Mouse (Mus musculus) intestine, embryonic 14.5 days (tissue): ENCODE data around the gene Def6. TPM values are rescaled to one million over a fixed set of nuclear protein-coding genes. Genes with fewer than 3 reads are reported as not detected.
"Not testable (repeated sequence)": the region's sequence is repeated elsewhere in the genome, so short reads cannot be mapped to it uniquely, and the experiment has no call there.

Experiments
- ATAC-seq: fragments of 200-750 bp; cut with Nextera tagmentation; replicated peaks from 2 replicates; pipeline ENCODE4 v1.8.0; 2017; ENCODE audit warnings: low read depth, moderate number of reproducible peaks, moderate TSS enrichment, moderate library complexity; ENCODE audit not compliant: low FRiP score, low TSS enrichment
- DNase-seq: peaks from one replicate; pipeline ENCODE4 v3.0.0-alpha.2; 2018; ENCODE audit warnings: low spot score
- H3K27ac ChIP-seq: fragments of 300-500 bp; sonication (generic); 2 replicates; pipeline ENCODE4 v1.5.1; 2014; ENCODE audit warnings: low read depth, mild to moderate bottlenecking, control low read depth
- H3K27me3 ChIP-seq: fragments of 300-500 bp; sonication (generic); replicated peaks from 2 replicates; pipeline ENCODE4 v1.6.1; 2014; ENCODE audit warnings: low read length, control low read depth; ENCODE audit not compliant: control insufficient read depth, insufficient read depth
- H3K36me3 ChIP-seq: fragments of 300-500 bp; sonication (generic); 2 replicates; pipeline ENCODE4 v1.6.1; 2014; ENCODE audit warnings: low read length, control low read depth; ENCODE audit not compliant: control insufficient read depth, insufficient read depth
- H3K4me1 ChIP-seq: fragments of 300-500 bp; sonication (generic); replicated peaks from 2 replicates; pipeline ENCODE4 v1.6.1; 2014; ENCODE audit warnings: low read length, control low read depth, mixed read lengths; ENCODE audit not compliant: control insufficient read depth, insufficient read depth
- H3K4me2 ChIP-seq: fragments of 300-500 bp; sonication (generic); 2 replicates; pipeline ENCODE4 v1.6.1; 2014; ENCODE audit warnings: low read length
- H3K4me3 ChIP-seq: fragments of 300-500 bp; sonication (generic); 2 replicates; pipeline ENCODE4 v1.5.1; 2014; ENCODE audit warnings: low read depth, low read length, control low read depth, mixed read lengths
- H3K9ac ChIP-seq: fragments of 300-500 bp; sonication (generic); 2 replicates; pipeline ENCODE4 v1.6.1; 2014; ENCODE audit warnings: mild to moderate bottlenecking, low read length
- H3K9me3 ChIP-seq: fragments of 300-500 bp; sonication (generic); 2 replicates; pipeline ENCODE4 v1.6.1; 2016; ENCODE audit warnings: low read length, control low read depth; ENCODE audit not compliant: control insufficient read depth
- WGBS: fragments of 180-500 bp; shearing (Covaris S2); extraction: QIAGEN DNeasy Blood & Tissue Kit; methylation state at CpG from one replicate; pipeline ENCODE4 v1.1.7; 2014; 5-methylcytosine and 5-hydroxymethylcytosine counted together
- polyA plus RNA-seq: library from polyadenylated mRNA; unstranded; fragments of >200 nt; fragmentation: Nextera tagmentation; extraction: Ambion mirVana; gene quantifications from 2 replicates; pipeline ENCODE4 v1.2.1, GENCODE M21; 2014

The Def6 gene
- polyA plus RNA-seq, 1 experiment from 2014 or later: 1.9 TPM

DNA sequence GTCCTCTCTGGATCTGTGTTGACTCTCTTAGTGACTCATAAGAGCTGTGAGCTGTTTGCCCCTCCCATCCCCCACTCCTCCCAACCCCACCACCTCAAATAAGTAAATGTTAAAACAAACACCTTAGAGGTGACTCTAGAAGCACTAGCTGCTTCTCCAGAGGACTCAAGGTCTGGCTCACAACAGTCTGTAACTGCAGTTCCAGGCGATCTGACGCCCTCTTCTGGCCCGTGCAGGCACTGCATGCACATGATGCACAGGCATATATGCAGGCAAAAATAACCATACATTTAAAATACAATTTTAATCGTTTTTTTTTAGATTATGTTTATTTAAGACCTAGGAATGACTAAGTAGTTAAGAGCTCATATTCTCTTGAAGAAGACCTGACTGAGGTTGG lies 5.7 kb downstream of the Def6 start:
- no peak for DNase-seq
- WGBS: 30% methylated on average over 4 of the region's 4 CpGs

DNA sequence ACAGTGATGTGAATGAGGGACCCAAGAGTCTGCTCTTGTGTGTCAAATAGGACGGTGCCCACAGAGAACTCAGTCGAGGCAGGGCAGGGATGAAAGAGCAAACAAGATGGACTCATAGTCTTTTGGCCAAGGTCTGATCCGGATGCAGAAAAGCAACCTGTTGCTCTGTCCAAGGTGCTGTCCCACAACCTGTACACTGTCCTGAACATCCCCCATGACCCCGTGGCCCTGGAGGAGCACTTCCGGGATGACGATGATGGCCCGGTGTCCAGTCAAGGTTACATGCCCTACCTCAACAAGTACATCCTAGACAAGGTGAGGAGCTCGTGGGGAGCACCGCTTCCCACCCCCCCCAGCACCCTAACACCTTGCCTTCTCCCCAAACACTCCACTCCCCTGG lies 9.2 kb downstream of the Def6 start:
- 86% methylated on average over 9 of the region's 9 CpGs for WGBS
- DNase-seq: no peak
- ATAC-seq: no peak
- peaks cover 5% of the 10 kb centered on the region; the same call in 1 of the 2 replicates for H3K4me1 ChIP-seq
- no peak overlapping the region for H3K9ac ChIP-seq
- no peaks in the 10 kb centered on the region for H3K9me3 ChIP-seq
- no peaks in the 10 kb centered on the region for H3K27me3 ChIP-seq
- H3K36me3 ChIP-seq: no peaks in the 10 kb centered on the region
- H3K4me2 ChIP-seq: no peak overlapping the region
- no peak overlapping the region for H3K27ac ChIP-seq
- no peak overlapping the region for H3K4me3 ChIP-seq

More for the DNA sequence above, 5.7 kb downstream of the Def6 start:
- H3K27ac ChIP-seq: no peak overlapping the region
- H3K27me3 ChIP-seq: no peaks in the 10 kb centered on the region
- no peak overlapping the region for H3K4me3 ChIP-seq
- H3K4me2 ChIP-seq: no peak overlapping the region
- H3K9ac ChIP-seq: no peak overlapping the region
- peaks cover 5% of the 10 kb centered on the region; the same call in 1 of the 2 replicates for H3K4me1 ChIP-seq
- no peak for ATAC-seq
- no peaks in the 10 kb centered on the region for H3K36me3 ChIP-seq
- no peaks in the 10 kb centered on the region for H3K9me3 ChIP-seq

DNA sequence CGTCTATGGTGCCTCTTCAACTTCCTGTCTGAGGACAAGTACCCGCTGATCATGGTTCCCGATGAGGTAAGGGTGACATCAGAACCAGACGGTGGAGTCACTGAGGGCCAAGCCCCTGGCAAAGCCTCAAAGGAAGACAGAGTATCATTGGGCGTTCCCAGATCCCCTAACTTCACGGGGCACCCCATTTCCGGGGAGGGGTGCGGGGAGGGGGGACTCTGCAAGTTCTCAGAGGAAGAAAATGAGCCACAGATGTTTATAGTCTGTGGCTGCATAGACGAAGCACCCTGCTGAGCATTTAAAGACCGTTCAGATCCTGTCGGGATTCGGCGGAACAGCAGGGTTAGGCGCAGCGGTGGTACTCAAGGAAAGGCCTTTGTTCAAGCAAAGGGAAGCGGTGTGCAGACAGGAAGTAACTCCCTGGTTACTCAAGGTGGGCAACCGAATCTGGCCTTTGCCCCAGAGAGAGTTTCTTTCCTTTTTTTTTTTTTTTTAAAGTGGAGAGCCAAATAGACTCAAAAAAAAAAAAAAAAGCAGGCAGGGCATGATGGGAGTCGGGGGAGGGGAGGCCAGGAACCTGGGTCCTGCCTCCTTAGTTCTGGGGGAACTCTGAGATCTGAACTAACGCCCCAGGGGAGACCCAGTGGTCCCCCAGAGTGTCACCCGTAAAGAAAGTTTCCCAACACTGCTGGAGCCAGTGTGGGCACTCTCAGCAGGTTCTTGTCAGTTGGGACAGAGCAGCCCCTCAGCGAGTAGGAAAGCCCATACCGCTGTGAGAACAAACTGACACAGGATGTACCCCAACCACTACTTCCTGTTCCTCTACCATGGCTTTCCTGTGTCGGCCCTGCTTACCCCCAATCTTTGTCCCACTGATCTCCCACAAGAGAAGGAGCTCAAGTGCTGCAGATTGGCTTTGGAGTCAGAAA lies 10.4 kb downstream of the Def6 start:
- DNase-seq (no peak), ATAC-seq (no peak)
- H3K9me3 ChIP-seq: no peaks in the 10 kb centered on the region
- H3K4me3 ChIP-seq: no peak overlapping the region
- no peaks in the 10 kb centered on the region for H3K36me3 ChIP-seq
- H3K27me3 ChIP-seq: no peaks in the 10 kb centered on the region
- no peak overlapping the region for H3K9ac ChIP-seq
- WGBS: 27% methylated on average over 23 of the region's 23 CpGs
- peak overlapping the region; percentile 33 for H3K4me2 ChIP-seq
- no peak overlapping the region; the same call in 1 of the 2 replicates for H3K27ac ChIP-seq
- H3K4me1 ChIP-seq: peaks cover 7% of the 10 kb centered on the region

DNA sequence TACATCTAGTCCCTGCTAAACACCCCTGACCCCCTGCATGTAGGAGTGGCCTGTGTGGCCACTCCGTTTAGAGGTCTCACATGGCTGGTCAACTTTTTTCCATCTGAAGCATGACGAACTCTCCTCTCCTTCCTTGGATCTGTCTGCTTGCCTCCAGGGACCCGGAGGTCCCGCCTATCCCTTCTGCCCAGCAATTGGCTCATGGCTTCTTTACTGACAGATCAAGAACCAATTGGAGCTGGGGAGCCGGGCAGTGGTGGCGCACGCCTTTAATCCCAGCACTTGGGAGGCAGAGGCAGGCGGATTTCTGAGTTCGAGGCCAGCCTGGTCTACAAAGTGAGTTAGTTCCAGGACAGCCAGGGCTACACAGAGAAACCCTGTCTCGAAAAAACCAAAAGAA lies 14.9 kb downstream of the Def6 start:
- H3K27ac ChIP-seq, H3K4me3 ChIP-seq, H3K36me3 ChIP-seq, H3K9ac ChIP-seq, H3K4me2 ChIP-seq, DNase-seq, H3K27me3 ChIP-seq, H3K9me3 ChIP-seq, ATAC-seq: not testable (repeated sequence)
- WGBS: 92% methylated on average over 10 of the region's 10 CpGs
- H3K4me1 ChIP-seq: peaks cover 11% of the 10 kb centered on the region

DNA sequence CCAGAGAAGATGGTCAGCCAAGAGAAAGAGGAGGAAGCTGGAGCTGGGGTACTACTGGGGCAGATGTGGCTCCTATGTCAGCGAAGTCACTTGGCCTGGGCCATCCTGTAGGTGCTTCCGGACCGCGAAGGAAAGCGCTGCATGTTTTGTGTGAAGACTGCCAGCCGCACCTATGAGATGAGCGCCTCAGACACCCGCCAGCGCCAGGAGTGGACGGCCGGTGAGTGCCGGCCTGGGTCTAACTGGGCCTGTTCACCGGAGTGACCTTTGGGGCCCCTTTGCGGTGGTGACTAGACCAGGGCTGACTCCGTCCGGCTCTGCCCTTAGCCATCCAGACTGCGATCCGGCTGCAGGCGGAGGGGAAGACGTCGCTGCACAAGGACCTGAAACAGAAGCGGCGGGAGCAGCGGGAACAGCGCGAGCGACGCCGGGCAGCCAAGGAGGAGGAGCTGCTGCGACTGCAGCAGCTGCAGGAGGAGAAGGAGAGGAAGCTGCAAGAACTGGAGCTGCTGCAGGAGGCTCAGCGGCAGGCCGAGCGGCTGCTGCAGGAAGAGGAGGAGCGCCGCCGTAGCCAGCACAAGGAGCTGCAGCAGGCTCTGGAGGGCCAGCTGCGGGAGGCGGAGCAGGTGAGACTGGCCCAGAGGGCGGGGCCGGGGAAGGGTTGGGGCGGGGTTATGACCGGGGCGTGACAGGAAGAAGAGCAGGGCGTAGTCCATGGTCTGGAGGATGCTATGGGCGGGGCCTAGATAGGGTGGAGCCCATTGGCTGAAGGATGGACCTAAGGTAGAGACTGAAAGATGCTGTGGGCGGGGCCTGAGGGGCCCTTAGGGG lies 16.2 kb downstream of the Def6 start:
- peak; percentile 96 for DNase-seq
- H3K4me1 ChIP-seq: peaks cover 7% of the 10 kb centered on the region
- H3K27ac ChIP-seq: peak overlapping the region; percentile 62
- peak; percentile 87 for ATAC-seq
- H3K36me3 ChIP-seq: no peaks in the 10 kb centered on the region
- H3K27me3 ChIP-seq: no peaks in the 10 kb centered on the region
- no peaks in the 10 kb centered on the region for H3K9me3 ChIP-seq
- H3K9ac ChIP-seq: peak overlapping the region; percentile 45
- WGBS: 2% methylated on average over 46 of the region's 46 CpGs
- peak overlapping the region; percentile 47 for H3K4me3 ChIP-seq
- H3K4me2 ChIP-seq: peak overlapping the region; percentile 70

DNA sequence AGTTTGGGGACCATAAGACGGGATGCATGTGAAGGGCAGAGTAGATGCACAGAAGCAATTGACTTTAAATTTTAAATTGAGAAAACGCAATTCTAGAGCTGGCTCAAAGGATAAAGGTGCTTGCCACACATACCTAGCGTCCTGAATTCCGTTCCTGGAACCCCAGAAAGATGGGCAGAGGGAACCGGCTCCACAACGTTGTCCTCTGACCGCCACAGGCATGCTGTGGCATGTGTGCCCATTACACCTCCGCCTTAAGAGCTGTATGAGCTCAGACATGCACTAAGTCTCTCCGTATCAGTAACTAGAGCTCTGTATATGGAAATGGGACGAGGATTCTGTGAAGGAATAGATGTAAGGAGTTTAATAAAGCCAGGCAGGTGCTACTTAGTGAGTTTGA lies 17.0 kb downstream of the Def6 start:
- H3K4me2 ChIP-seq: no peak overlapping the region
- H3K9ac ChIP-seq: no peak overlapping the region
- H3K4me3 ChIP-seq: no peak overlapping the region
- no peak overlapping the region for H3K27ac ChIP-seq
- no peak for DNase-seq
- no peak for ATAC-seq
- H3K27me3 ChIP-seq: no peaks in the 10 kb centered on the region
- H3K36me3 ChIP-seq: no peaks in the 10 kb centered on the region
- peaks cover 7% of the 10 kb centered on the region for H3K4me1 ChIP-seq
- 85% methylated on average over 10 of the region's 10 CpGs for WGBS
- H3K9me3 ChIP-seq: no peaks in the 10 kb centered on the region

DNA sequence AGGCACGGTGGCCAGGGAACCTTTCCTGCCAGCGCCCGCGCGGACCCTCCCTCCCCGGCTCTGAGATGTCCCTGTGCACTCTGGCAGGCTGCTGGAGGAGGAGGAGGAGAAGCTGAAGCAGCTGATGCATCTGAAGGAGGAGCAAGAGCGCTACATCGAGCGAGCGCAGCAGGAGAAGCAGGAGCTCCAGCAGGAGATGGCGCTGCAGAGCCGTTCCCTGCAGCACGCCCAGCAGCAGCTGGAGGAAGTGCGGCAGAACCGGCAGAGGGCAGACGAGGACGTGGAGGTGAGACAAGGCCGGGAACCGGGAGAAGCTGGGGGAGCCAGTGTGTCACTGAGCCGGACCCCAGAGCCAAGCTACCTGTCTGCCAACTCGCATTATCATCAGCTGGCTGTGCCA lies 18.4 kb downstream of the Def6 start:
- DNase-seq (peak; percentile 92), ATAC-seq (peak; percentile 37)
- Histone ChIP-seq H3K27me3 (no peaks in the 10 kb centered on the region), H3K9me3 (no peaks in the 10 kb centered on the region), H3K9ac (no peak overlapping the region), H3K4me3 (0 out of 2 replicates have a peak overlapping the region, but pooled peaks have one; percentile 8), H3K27ac (no peak overlapping the region), H3K4me2 (peak overlapping the region; percentile 49), H3K4me1 (peaks cover 7% of the 10 kb centered on the region), H3K36me3 (no peaks in the 10 kb centered on the region)
- 2% methylated on average over 17 of the region's 21 CpGs for WGBS

DNA sequence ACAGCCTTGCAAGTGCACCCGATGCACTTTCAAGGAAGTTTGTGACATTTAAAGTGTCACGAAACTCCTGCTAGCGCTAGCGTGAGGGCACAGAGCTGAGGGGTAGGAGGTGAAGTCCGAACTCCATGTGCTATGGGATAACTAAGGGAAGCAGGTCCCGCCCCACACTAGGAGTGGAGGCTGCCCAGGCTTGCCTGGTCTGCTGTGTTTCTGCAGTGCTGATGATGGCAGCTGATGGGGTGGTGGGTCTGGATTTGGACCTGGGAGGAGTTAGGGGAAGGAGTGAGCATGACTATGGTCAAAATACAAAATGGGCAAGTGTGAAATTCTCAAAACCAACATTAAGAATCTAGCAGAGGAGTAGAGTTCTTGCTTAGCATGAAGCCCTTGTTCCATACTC lies 22.9 kb downstream of the Def6 start:
- no peak for ATAC-seq
- Histone ChIP-seq H3K27me3 (no peaks in the 10 kb centered on the region), H3K36me3 (no peaks in the 10 kb centered on the region), H3K9me3 (no peaks in the 10 kb centered on the region), H3K27ac (no peak overlapping the region), H3K9ac (no peak overlapping the region), H3K4me1 (peaks cover 14% of the 10 kb centered on the region; the same call in 1 of the 2 replicates), H3K4me3 (no peak overlapping the region), H3K4me2 (no peak overlapping the region)
- WGBS: 72% methylated on average over 6 of the region's 6 CpGs
- DNase-seq: no peak
